Mouse (Mus musculus): Measurements from ENCODE around the gene Gm42715. TPM values are rescaled to one million over a fixed set of nuclear protein-coding genes. Genes with fewer than 3 reads are reported as not detected.

Gm42715 gene
- polyA plus RNA-seq (2014; fragmentation: Illumina TruSeq; extraction: RNeasy Lipid Tissue Mini Kit (QIAGEN cat#74804); ENCODE audit: low read depth, low replicate concordance), result 4.0 TPM

DNA sequence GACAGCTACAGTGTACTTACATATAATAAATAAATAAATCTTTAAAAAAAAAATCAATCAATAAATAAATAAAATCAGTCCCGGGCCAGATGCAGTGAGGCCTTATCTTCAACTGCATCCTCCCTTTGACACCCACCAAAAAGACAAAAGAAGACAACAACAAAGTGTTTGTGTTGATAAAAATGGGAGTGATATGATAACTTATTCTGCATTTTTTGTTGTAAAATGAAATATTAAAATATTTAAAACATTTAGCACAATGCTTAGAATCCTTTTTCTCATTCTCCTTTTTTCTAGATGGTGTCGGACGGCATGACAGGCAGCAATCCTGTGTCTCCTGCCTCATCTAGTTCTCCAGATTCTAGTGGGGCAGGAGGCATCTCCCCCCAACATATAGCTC, at the start of gene Gm42715:
TSS of gene Gm42715 (plus strand) at position 301 of the 400 bp plus-strand sequence.

DNA sequence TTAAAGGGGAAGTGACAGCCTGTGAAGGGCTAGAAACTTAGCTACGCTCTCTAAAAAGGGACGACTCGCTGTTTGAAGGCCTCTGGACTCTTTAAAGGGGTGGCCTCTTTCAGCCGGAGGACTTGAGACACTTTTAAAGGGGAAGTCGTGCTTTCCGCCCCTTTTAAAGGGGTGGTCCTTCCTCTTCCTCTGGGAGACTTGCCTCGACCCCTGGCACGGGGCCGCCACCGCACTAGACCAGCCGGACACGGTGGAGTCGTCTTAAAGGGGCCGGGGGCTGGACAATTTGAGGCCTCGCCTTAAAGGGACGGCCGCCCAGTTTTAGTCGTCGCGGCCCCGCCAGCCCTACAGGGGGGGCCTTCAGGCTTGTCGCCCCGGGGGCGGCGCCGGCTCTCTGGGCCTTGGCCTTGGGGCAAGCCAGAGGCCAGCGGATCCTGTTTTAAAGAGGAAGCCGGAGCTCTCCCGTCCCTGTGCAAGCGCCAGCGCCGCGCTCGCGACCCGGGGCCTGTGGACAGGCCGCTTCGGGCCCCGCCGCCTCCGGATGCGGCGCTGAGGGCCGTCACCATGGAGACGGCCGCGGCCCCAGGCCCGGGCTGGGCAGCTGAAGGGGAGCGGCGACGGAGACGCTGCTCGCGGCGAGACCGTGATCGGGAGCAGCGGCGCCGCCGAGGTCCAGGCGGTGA, 40.6 kb upstream of the Gm42715 start, which contains the start of gene Fbrs:
TSS of gene Fbrs (plus strand) at position 565 of the 683 bp plus-strand sequence.

DNA sequence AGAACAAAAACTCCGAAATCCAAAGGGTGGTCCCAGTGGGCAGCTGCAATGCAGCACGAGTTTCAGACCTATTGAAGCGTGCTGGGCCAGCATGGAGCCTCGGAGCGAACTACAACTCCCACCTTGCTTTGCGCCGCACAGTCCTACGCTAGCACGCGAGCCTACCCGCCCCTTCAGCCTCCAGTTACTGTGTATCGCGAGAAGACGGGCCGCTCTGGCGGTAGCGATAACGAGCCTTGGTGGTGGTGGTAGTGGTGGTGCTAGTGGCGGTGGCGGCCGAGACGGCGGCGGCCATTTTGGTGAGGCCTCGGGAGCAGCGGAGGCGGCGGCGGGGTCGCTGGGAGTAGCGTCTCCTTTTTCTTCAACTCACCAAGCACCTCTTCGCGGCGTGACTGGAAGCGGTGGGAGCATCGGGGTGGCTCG, 7.6 kb upstream of the Gm42715 start, which contains the start of gene Srcap:
TSS of gene Srcap (plus strand) at position 176 of the 423 bp plus-strand sequence.

DNA sequence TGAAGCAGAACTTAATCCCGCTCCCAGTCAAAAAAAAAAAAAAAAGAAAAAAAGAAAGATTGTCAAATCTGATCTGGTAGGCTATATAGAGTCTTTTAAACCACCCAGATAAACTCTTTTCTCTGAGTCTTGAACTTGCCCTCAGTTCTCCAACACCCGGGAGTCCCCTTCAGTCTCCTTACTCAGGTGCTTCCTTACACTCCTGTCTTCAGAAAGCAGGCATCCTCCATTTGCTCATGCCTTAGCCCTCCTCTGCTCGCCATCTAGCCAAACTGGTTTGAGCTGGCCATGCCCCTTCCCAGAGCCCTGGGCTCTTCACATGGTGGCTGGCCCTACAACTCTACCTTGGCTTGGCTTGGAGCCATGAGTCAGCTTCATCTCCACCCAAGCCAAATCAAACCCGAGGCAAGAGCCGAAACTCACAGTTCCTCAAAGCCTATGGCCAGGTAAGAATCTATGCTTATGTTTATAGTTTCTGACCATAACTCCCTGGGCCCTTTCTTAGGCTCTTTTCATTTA, 42.0 kb downstream of the Gm42715 start, which contains the start of gene Tmem265:
TSS of gene Tmem265 (plus strand) at position 51 of the 519 bp plus-strand sequence.

DNA sequence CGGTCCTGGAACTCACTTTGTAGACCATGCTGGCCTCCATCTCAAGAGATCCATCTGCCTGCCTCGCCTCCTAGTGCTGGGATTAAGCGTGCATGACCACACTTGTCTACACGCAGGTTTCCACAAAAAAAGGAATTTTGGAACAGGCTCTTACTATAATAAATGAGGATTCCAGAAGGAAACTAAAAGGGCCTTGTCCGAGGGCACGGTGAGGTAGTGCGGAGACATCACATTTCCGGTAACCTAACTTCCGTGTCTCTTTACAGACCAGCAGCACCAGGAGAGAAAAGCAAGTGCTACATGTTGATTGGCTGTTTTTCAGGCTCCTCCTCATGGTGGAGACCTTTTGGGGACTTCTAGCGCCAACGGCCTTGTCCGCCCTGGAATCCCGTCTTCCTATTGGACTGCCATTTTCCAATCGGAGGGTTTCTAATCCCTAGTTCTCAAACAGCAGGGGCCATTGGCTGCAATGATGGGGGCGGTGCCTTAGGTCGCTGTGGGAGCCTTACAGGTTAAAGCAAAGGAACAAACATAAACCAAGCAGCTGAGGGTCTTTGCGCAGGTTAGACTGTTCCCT, 53.6 kb downstream of the Gm42715 start, which contains the start of gene Phkg2:
TSS of gene Phkg2 (plus strand) at position 446 of the 577 bp plus-strand sequence.

DNA sequence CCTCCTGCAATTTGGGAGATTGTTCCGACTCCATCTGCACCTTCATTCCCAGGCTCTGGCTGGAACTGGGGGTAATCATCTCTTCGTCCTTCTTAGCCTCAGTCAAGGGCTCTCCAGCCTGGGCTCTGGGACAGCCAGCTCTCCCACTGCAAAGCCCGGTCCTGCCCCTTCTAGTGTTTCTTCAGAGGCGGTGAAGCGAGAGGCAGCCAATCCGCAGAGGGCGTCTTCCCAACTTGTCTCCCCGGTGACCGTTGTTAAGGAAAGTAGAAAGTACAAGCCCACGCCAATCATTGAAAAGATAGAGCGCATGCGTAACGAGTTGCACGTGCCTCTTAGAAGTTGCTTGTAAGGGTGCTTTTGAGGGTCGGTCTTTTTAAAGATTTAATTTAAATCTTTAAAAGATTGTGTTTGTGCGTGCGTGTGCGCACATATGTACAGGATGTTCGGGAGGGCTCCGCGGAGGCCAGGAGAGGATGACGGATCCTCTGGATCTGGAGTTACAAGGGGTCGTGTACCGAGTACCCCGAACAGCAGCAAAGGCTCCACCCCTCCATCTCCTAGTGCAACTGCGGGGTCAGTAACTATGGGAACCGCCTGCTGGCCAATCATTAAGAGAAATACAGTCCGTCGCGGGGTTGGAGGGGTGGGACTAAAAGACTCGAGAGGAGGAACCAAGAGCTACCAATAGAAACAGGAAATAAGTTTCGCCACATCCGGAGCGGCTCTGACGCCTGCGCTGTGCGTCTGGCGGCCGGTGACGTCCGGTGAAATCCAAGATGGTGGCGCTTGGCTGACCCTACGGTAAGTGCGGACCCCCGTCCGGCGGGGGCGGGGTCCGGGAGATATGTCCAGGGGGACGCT, 68.9 kb downstream of the Gm42715 start, which contains the start of the genes Ccdc189 and Rnf40:
TSS of gene Ccdc189 (minus strand) at position 585 of the 861 bp plus-strand sequence.
TSS of gene Rnf40 (plus strand) at position 757 of the 861 bp plus-strand sequence.

DNA sequence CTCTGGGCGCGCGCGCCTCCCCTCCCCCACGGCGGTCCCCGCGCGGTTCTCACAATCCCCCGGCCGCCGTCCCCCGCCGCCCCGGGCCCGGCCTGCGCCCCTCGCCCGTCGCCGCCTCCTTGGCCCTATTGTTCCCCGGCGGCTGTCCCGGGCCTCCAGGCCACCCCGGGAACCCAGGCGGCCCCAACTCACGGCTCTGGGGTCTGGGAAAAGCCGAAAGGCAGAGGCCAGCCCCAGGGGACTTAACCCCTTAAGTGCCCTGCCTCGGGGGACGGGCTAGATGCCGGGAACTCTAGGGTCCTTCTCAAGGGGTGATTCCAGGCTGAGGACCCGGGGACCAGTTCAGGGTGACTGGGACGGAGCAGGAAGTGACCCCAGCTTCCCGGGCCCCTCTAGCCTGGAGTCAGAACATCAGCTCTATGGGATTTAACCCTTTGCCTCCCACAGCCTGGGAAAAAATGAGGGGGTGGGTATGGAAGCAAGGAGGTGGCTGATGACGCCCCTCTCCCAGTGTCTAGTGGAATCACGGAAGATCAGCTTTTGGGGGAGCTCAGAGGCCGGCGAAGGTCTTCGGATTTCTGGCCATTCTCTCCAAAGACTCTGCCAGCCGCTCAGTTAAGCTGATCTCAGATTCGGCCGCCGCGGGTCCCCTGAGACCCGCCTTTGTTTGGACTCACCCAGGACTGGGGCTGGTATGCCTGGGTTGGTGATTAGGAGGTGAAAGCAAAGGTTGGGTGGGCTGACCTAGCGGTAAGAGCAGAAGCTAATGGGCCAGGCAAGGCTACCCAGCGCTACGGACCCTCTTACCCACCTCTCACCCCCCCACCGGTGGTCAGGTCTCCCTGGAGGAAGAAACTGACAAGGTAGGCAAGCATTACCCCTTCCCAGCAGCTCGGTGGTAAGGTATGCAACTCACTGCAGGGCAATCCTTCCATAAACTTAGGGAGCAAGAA, 95.8 kb downstream of the Gm42715 start, which contains the start of gene Zfp629:
TSS of gene Zfp629 (minus strand) at position 907 of the 953 bp plus-strand sequence.

Other genes with a start within 250 kb of the Gm42715 start
- gene Sephs2, start 245.5 kb upstream of the Gm42715 start, polyA plus RNA-seq (2014; fragmentation: Illumina TruSeq; extraction: RNeasy Lipid Tissue Mini Kit (QIAGEN cat#74804); ENCODE audit: low read depth, low replicate concordance), result 208 TPM
- 0.16 TPM for gene Itgal, start 223.3 kb upstream of the Gm42715 start, polyA plus RNA-seq (2014; fragmentation: Illumina TruSeq; extraction: RNeasy Lipid Tissue Mini Kit (QIAGEN cat#74804); ENCODE audit: low read depth, low replicate concordance)
- gene Zfp768, start 174.0 kb upstream of the Gm42715 start, polyA plus RNA-seq (2014; fragmentation: Illumina TruSeq; extraction: RNeasy Lipid Tissue Mini Kit (QIAGEN cat#74804); ENCODE audit: low read depth, low replicate concordance), result 4.7 TPM
- 1.6 TPM for gene Zfp747, start 143.5 kb upstream of the Gm42715 start, polyA plus RNA-seq (2014; fragmentation: Illumina TruSeq; extraction: RNeasy Lipid Tissue Mini Kit (QIAGEN cat#74804); ENCODE audit: low read depth, low replicate concordance)
- 0.97 TPM for gene 9130019O22Rik, start 132.4 kb upstream of the Gm42715 start, polyA plus RNA-seq (2014; fragmentation: Illumina TruSeq; extraction: RNeasy Lipid Tissue Mini Kit (QIAGEN cat#74804); ENCODE audit: low read depth, low replicate concordance)
- gene E430018J23Rik, start 126.0 kb upstream of the Gm42715 start, polyA plus RNA-seq (2014; fragmentation: Illumina TruSeq; extraction: RNeasy Lipid Tissue Mini Kit (QIAGEN cat#74804); ENCODE audit: low read depth, low replicate concordance), result 0.69 TPM
- 2.5 TPM for gene Zfp764, start 112.8 kb upstream of the Gm42715 start, polyA plus RNA-seq (2014; fragmentation: Illumina TruSeq; extraction: RNeasy Lipid Tissue Mini Kit (QIAGEN cat#74804); ENCODE audit: low read depth, low replicate concordance)
- 0.89 TPM for gene Zfp688, start 97.5 kb upstream of the Gm42715 start, polyA plus RNA-seq (2014; fragmentation: Illumina TruSeq; extraction: RNeasy Lipid Tissue Mini Kit (QIAGEN cat#74804); ENCODE audit: low read depth, low replicate concordance)
- gene Zfp689, start 70.4 kb upstream of the Gm42715 start, polyA plus RNA-seq (2014; fragmentation: Illumina TruSeq; extraction: RNeasy Lipid Tissue Mini Kit (QIAGEN cat#74804); ENCODE audit: low read depth, low replicate concordance), result 0.89 TPM
- gene Prr14, start 60.0 kb upstream of the Gm42715 start, polyA plus RNA-seq (2014; fragmentation: Illumina TruSeq; extraction: RNeasy Lipid Tissue Mini Kit (QIAGEN cat#74804); ENCODE audit: low read depth, low replicate concordance), result 10.5 TPM
- 6.2 TPM for gene Fbrs, start 40.4 kb upstream of the Gm42715 start, polyA plus RNA-seq (2014; fragmentation: Illumina TruSeq; extraction: RNeasy Lipid Tissue Mini Kit (QIAGEN cat#74804); ENCODE audit: low read depth, low replicate concordance)
- 7.5 TPM for gene Srcap, start 7.6 kb upstream of the Gm42715 start, polyA plus RNA-seq (2014; fragmentation: Illumina TruSeq; extraction: RNeasy Lipid Tissue Mini Kit (QIAGEN cat#74804); ENCODE audit: low read depth, low replicate concordance)
- not detected for gene Tmem265, start 41.8 kb downstream of the Gm42715 start, polyA plus RNA-seq (2014; fragmentation: Illumina TruSeq; extraction: RNeasy Lipid Tissue Mini Kit (QIAGEN cat#74804); ENCODE audit: low read depth, low replicate concordance)
- gene Phkg2, start 53.8 kb downstream of the Gm42715 start, polyA plus RNA-seq (2014; fragmentation: Illumina TruSeq; extraction: RNeasy Lipid Tissue Mini Kit (QIAGEN cat#74804); ENCODE audit: low read depth, low replicate concordance), result 15.2 TPM
- 0.73 TPM for gene Ccdc189, start 69.0 kb downstream of the Gm42715 start, polyA plus RNA-seq (2014; fragmentation: Illumina TruSeq; extraction: RNeasy Lipid Tissue Mini Kit (QIAGEN cat#74804); ENCODE audit: low read depth, low replicate concordance)
- 1.3 TPM for gene Rnf40, start 69.2 kb downstream of the Gm42715 start, polyA plus RNA-seq (2014; fragmentation: Illumina TruSeq; extraction: RNeasy Lipid Tissue Mini Kit (QIAGEN cat#74804); ENCODE audit: low read depth, low replicate concordance)
- gene Zfp629, start 96.2 kb downstream of the Gm42715 start, polyA plus RNA-seq (2014; fragmentation: Illumina TruSeq; extraction: RNeasy Lipid Tissue Mini Kit (QIAGEN cat#74804); ENCODE audit: low read depth, low replicate concordance), result 6.6 TPM
- 1.6 TPM for gene Bcl7c, start 189.3 kb downstream of the Gm42715 start, polyA plus RNA-seq (2014; fragmentation: Illumina TruSeq; extraction: RNeasy Lipid Tissue Mini Kit (QIAGEN cat#74804); ENCODE audit: low read depth, low replicate concordance)
- 6.3 TPM for gene Ctf1, start 193.2 kb downstream of the Gm42715 start, polyA plus RNA-seq (2014; fragmentation: Illumina TruSeq; extraction: RNeasy Lipid Tissue Mini Kit (QIAGEN cat#74804); ENCODE audit: low read depth, low replicate concordance)
- not detected for gene Ctf2, start 212.6 kb downstream of the Gm42715 start, polyA plus RNA-seq (2014; fragmentation: Illumina TruSeq; extraction: RNeasy Lipid Tissue Mini Kit (QIAGEN cat#74804); ENCODE audit: low read depth, low replicate concordance)
- 0.28 TPM for gene Fbxl19, start 225.0 kb downstream of the Gm42715 start, polyA plus RNA-seq (2014; fragmentation: Illumina TruSeq; extraction: RNeasy Lipid Tissue Mini Kit (QIAGEN cat#74804); ENCODE audit: low read depth, low replicate concordance)